Mouse (Mus musculus) hindbrain, embryonic 14.5 days (tissue): Measurements from ENCODE around the gene Olfr316. TPM values are rescaled to one million over a fixed set of nuclear protein-coding genes. Genes with fewer than 3 reads are reported as not detected.

Experiments used
- ATAC-seq: fragments of 200-750 bp; cut with Nextera tagmentation; 2 replicates; pipeline ENCODE4 v1.8.0; 2017; ENCODE audit warnings: moderate number of reproducible peaks, mild to moderate bottlenecking, moderate TSS enrichment, moderate library complexity; ENCODE audit not compliant: low FRiP score
- DNase-seq: peaks from one replicate; pipeline ENCODE4 v3.0.0-alpha.2; 2015; ENCODE audit warnings: low spot score
- H3K27ac ChIP-seq: fragments of 300-500 bp; sonication (generic); 2 replicates; pipeline ENCODE4 v1.5.1; 2014; ENCODE audit warnings: mild to moderate bottlenecking, moderate library complexity
- H3K27me3 ChIP-seq: fragments of 300-500 bp; sonication (generic); 2 replicates; pipeline ENCODE4 v1.6.1; 2014; ENCODE audit warnings: mild to moderate bottlenecking, low read length, mixed read lengths; ENCODE audit not compliant: control insufficient read depth, insufficient read depth
- H3K36me3 ChIP-seq: fragments of 300-500 bp; sonication (generic); replicated peaks from 2 replicates; pipeline ENCODE4 v1.6.1; 2014; ENCODE audit not compliant: control insufficient read depth, insufficient read depth
- H3K4me1 ChIP-seq: fragments of 300-500 bp; sonication (generic); replicated peaks from 2 replicates; pipeline ENCODE4 v1.6.1; 2014; ENCODE audit warnings: antibody characterized with exemption, low read length, mixed read lengths; ENCODE audit not compliant: control insufficient read depth, insufficient read depth
- H3K4me2 ChIP-seq: fragments of 300-500 bp; sonication (generic); replicated peaks from 2 replicates; pipeline ENCODE4 v1.6.1; 2014; ENCODE audit warnings: mild to moderate bottlenecking, moderate library complexity
- H3K4me3 ChIP-seq: fragments of 300-500 bp; sonication (generic); replicated peaks from 2 replicates; pipeline ENCODE4 v1.5.1; 2014; ENCODE audit warnings: mild to moderate bottlenecking, low read length
- H3K9ac ChIP-seq: fragments of 300-500 bp; sonication (generic); 2 replicates; pipeline ENCODE4 v1.6.1; 2014
- H3K9me3 ChIP-seq: fragments of 300-500 bp; sonication (generic); 2 replicates; pipeline ENCODE4 v1.6.1; 2016; ENCODE audit warnings: low read length; ENCODE audit not compliant: control insufficient read depth
- WGBS: fragments of 180-500 bp; shearing (Covaris S2); extraction: QIAGEN DNeasy Blood & Tissue Kit; methylation state at CpG from one replicate; pipeline ENCODE4 v1.1.7; 2014; 5-methylcytosine and 5-hydroxymethylcytosine counted together
- polyA plus RNA-seq: library from polyadenylated mRNA; unstranded; fragments of >200 nt; fragmentation: Nextera tagmentation; extraction: Ambion mirVana; gene quantifications from 2 replicates; pipeline ENCODE4 v1.2.1, GENCODE M21; 2014

Gene Olfr316
- polyA plus RNA-seq, 1 experiment from 2014 or later: not detected

DNA sequence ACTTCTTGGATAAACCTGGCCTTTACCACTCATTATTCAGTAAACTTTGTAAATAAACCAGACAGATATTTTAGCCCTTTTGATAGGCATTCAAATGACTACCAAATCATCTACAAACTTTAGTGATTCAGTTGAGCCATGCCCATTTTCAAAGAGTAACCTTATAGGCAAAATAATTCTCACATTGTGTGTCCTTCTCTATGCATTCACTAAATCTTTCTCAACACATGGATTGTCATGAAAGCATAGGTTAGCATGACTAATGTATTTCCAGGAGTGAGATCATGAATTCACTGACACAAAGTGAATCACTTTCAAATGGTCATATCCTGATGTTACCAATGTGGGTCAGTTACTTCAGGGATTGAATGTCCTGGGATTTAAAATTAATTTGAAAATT, 20.4 kb downstream of the Olfr316 start, which contains the start of gene Olfr315:
Gene Olfr315, plus strand, starts transcription at position 301 of the 400 bp plus-strand sequence.
- no peak within 1 kb of the TSS for H3K9ac ChIP-seq
- H3K4me2 ChIP-seq: no peak within 1 kb of the TSS
- no peak within 1 kb of the TSS for H3K27ac ChIP-seq
- DNase-seq (no peak), ATAC-seq (no peak)
- no peaks in the 10 kb centered on the region for H3K4me1 ChIP-seq
- no peaks in the 10 kb centered on the region for H3K27me3 ChIP-seq
- H3K4me3 ChIP-seq: no peak within 1 kb of the TSS
- H3K36me3 ChIP-seq: no peaks in the 10 kb centered on the region
- H3K9me3 ChIP-seq: no peaks in the 10 kb centered on the region

DNA sequence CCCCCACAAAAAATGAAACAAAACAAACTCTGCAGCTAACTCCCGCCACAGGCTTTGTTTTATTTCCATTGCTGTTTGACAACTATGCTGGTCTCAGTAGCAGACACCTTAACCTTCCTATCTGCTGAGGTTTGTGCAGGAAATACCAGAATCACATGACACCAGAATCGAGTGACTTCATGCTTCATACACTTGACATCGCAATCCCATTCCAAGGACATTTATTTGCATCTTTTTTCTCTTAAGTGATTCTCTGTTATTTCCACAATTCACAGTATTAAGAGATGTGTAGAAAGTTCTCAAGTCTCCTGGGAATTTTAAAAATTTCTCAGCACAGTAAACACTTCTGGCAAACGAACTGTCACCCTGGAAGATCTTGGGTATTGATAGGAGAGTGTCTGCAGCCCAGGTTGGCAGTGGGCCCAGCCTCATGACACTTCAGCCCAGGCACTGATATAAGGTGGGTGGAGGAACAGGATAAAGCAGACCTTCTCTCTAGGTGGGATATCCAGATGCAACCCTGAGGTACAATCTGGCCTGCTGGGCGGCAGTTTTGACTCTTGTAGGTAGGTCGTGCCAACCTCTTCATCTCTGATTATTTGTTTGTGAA, 30.1 kb downstream of the Olfr316 start, which contains the start of gene Olfr314:
Gene Olfr314, plus strand, starts transcription at position 473 of the 610 bp plus-strand sequence.
- no peak for ATAC-seq
- WGBS: 85% methylated on average over 6 of the region's 6 CpGs

DNA sequence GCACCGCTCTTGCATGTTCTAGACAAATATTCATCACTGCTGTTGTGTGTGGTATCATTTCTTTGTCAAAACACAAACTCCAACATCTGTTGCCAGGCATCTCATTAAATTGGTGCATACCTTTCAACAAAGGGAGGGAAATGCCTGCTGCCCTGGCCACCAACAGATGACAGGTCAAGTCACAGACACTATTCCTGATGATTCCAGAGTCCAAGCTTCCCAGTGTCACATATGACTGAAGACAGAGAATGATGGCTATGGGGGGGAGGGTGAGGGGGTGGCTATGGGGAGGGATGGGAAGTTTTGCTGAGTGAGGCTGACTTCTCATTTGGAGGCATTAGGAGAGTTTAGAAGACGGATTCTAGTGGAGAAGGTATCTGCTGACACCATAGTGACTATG, 31.6 kb downstream of the Olfr316 start:
- no peak for DNase-seq
- WGBS: 83% methylated on average over 2 of the region's 2 CpGs
- no peaks in the 10 kb centered on the region for H3K9me3 ChIP-seq
- H3K9ac ChIP-seq: no peak overlapping the region
- H3K4me1 ChIP-seq: 0 out of 2 replicates have a peak, but pooled peaks cover 2% of the 10 kb centered on the region
- no peak for ATAC-seq
- H3K27ac ChIP-seq: no peak overlapping the region
- no peak overlapping the region for H3K4me3 ChIP-seq
- H3K4me2 ChIP-seq: no peak overlapping the region
- no peaks in the 10 kb centered on the region for H3K36me3 ChIP-seq
- H3K27me3 ChIP-seq: no peaks in the 10 kb centered on the region

More for the DNA sequence above, 30.1 kb downstream of the Olfr316 start, which contains the start of gene Olfr314:
- Histone ChIP-seq H3K4me2 (no peak within 1 kb of the TSS), H3K9me3 (no peaks in the 10 kb centered on the region), H3K4me3 (no peak within 1 kb of the TSS), H3K27me3 (no peaks in the 10 kb centered on the region), H3K36me3 (no peaks in the 10 kb centered on the region), H3K27ac (no peak within 1 kb of the TSS), H3K9ac (no peak within 1 kb of the TSS), H3K4me1 (no peaks in the 10 kb centered on the region)
- DNase-seq: no peak

DNA sequence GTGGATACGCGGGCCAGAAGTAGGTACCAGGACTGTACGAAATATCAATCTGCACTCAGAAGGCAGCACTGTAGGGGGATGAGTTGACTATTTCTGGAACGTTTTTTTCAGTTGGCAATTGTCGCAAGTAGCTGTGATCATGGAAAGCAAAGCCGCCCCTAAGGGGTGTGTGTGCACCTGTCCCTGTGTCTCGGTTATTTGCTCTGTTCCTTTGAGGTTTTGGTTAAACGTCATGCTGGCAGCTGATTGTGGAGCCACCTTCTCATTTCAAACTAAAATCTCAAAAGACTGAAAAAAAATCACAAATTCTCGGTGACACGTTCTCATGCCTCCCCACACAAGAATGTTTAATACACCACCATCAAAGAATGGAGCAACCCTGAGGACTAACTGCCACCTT, 35.1 kb downstream of the Olfr316 start:
- Histone ChIP-seq H3K36me3 (no peaks in the 10 kb centered on the region), H3K4me3 (no peak overlapping the region), H3K4me2 (no peak overlapping the region), H3K27ac (no peak overlapping the region), H3K9me3 (no peaks in the 10 kb centered on the region), H3K27me3 (no peaks in the 10 kb centered on the region), H3K4me1 (peaks cover 8% of the 10 kb centered on the region; the same call in 1 of the 2 replicates), H3K9ac (no peak overlapping the region)
- DNase-seq (no peak), ATAC-seq (no peak)
- 88% methylated on average over 10 of the region's 10 CpGs for WGBS

DNA sequence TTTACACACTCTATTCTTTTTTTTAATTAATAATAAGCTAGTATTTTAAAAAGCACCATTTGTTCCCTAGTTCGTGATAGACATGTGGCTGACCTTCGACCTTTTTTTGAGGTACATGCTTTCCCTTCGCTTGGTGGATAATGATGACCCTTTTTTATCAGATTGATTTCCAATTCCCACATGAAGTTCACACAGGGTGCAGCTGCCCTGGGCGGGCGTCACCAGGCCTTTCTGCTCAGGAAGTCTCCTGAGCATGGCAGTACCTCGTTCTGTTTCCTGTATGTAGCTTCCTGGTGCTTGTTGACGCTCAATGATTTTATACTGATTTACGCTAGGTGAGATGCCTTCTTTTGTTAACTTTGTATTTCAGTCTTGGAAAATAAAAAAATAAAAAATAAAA, 35.8 kb downstream of the Olfr316 start:
- no peak for ATAC-seq
- no peak for DNase-seq
- H3K4me3 ChIP-seq: no peak overlapping the region
- H3K4me2 ChIP-seq: no peak overlapping the region
- no peak overlapping the region for H3K9ac ChIP-seq
- no peaks in the 10 kb centered on the region for H3K27me3 ChIP-seq
- 80% methylated on average over 8 of the region's 8 CpGs for WGBS
- H3K36me3 ChIP-seq: no peaks in the 10 kb centered on the region
- H3K4me1 ChIP-seq: peaks cover 8% of the 10 kb centered on the region; the same call in 1 of the 2 replicates
- H3K9me3 ChIP-seq: no peaks in the 10 kb centered on the region
- no peak overlapping the region for H3K27ac ChIP-seq

DNA sequence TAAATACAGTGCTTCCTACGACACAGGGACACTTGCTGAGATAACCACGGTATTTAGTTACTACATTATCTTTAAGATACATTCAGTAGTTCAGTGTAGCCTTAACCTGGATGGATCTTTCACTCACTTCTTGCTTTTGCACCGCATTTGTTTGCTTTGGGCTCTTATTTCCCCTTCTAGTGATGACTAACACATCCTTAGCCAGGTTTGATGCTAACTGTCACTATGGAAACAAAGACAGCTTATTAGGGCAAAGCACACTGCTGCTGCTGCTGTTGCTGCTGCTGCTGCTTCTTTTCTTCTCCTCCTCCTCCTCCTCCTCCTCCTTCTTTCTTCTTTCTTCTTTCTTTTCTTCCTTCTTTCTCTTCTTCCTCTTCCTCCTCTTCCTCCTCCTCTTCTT, 37.0 kb downstream of the Olfr316 start:
- no peaks in the 10 kb centered on the region for H3K27me3 ChIP-seq
- no peak overlapping the region for H3K4me2 ChIP-seq
- WGBS: 21% methylated on average over 3 of the region's 3 CpGs
- no peaks in the 10 kb centered on the region for H3K36me3 ChIP-seq
- no peak overlapping the region for H3K27ac ChIP-seq
- peak overlapping the region; percentile 45; the same call in 1 of the 2 replicates for H3K9ac ChIP-seq
- no peaks in the 10 kb centered on the region for H3K9me3 ChIP-seq
- peaks cover 8% of the 10 kb centered on the region; the same call in 1 of the 2 replicates for H3K4me1 ChIP-seq
- peak; percentile 38 for DNase-seq
- H3K4me3 ChIP-seq: no peak overlapping the region
- no peak for ATAC-seq

DNA sequence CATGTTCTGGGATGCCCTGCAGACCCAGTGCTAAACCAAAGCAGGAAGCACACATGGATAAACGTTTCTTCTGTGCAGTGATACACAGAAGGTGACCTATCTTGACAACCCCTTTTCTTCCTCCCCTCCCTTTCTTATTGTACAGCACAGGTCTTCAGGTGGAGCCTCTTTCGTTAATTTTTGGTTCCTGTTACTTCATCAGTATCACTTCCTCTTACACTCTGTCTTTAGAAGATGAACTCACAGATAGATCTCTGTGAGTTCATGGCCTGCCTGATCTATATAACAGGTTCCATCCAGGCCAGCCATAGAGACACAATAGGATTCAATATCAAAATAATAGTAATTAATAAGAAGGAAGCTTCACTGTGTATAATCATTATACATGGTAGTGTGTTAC, 37.5 kb downstream of the Olfr316 start:
- WGBS: 60% methylated on average over 2 of the region's 2 CpGs
- no peaks in the 10 kb centered on the region for H3K36me3 ChIP-seq
- H3K9ac ChIP-seq: no peak overlapping the region
- peaks cover 8% of the 10 kb centered on the region; the same call in 1 of the 2 replicates for H3K4me1 ChIP-seq
- H3K9me3 ChIP-seq: no peaks in the 10 kb centered on the region
- H3K27ac ChIP-seq: no peak overlapping the region
- ATAC-seq: no peak
- H3K4me3 ChIP-seq: no peak overlapping the region
- H3K27me3 ChIP-seq: no peaks in the 10 kb centered on the region
- DNase-seq: no peak
- no peak overlapping the region for H3K4me2 ChIP-seq

DNA sequence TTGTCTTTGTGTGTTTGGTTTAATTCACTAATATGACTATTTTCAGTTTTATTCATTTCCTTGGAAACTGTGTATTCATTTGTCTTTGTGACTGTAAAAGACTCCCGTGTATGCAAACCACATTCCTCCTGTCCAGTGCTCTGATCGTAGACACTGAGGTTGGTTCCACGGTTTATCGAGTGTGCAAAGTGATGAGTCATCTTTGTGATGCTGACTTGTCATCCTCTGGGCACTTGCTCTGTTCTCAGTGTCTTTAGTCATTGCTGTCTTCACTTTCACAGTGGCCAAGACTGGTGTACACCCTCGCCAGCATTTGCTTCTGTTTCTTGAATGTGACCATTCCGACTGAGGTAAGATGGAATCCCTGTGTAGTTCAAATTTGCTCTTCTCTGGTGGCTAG, 38.1 kb downstream of the Olfr316 start:
- 83% methylated on average over 6 of the region's 6 CpGs for WGBS
- ATAC-seq: no peak
- Histone ChIP-seq H3K4me3 (no peak overlapping the region), H3K4me1 (peaks cover 8% of the 10 kb centered on the region; the same call in 1 of the 2 replicates), H3K9ac (no peak overlapping the region), H3K36me3 (no peaks in the 10 kb centered on the region), H3K9me3 (no peaks in the 10 kb centered on the region), H3K27ac (no peak overlapping the region), H3K27me3 (no peaks in the 10 kb centered on the region), H3K4me2 (no peak overlapping the region)
- no peak for DNase-seq

DNA sequence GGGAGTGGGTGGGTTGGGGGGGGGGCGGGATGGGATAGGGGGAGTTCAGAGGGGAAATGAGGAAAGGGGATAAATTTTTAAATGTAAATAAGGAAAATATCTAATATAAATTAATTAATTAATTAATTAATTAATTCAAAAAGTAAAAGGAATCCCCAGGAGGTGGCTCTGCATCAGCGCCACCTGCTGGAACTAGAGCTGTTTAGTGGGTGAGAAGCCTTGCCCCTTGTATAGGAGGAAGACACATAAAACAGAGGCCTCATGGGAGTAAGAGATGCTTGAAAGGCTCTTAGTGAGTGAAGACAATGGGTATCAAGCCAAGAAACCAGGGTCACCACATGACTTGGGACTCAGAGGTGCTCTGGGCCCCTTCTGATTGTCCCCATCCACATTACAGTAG, 43.3 kb downstream of the Olfr316 start:
- 84% methylated on average over 2 of the region's 2 CpGs for WGBS
- ATAC-seq (no peak), DNase-seq (no peak)
- Histone ChIP-seq H3K4me3 (no peak overlapping the region), H3K36me3 (no peaks in the 10 kb centered on the region), H3K27me3 (no peaks in the 10 kb centered on the region), H3K4me1 (no peaks in the 10 kb centered on the region), H3K27ac (no peak overlapping the region), H3K9ac (no peak overlapping the region), H3K9me3 (no peaks in the 10 kb centered on the region), H3K4me2 (no peak overlapping the region)

DNA sequence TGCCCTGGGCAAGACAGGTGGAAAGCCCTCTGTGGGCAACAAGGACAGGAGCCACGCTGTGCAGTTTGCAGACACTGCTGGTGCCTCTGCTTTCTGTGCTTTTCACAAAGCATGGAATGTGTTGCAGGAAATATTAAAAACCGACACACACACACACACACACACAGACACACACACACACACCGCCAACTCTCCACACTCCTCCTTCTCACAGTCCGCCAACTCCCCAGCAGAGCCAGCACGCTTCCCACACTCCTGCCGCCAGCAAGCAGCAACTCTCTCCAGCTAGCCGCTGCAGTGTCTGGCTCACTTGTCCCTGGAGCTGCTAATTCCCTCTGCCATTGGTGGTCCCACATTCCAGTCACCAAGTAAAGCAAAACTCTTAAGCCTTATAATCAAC, 44.3 kb downstream of the Olfr316 start:
- Histone ChIP-seq H3K4me1 (peaks cover 5% of the 10 kb centered on the region), H3K9me3 (no peaks in the 10 kb centered on the region), H3K9ac (no peak overlapping the region), H3K27ac (no peak overlapping the region), H3K27me3 (no peaks in the 10 kb centered on the region), H3K4me3 (no peak overlapping the region), H3K4me2 (no peak overlapping the region), H3K36me3 (no peaks in the 10 kb centered on the region)
- ATAC-seq: no peak
- no peak for DNase-seq
- 78% methylated on average over 7 of the region's 7 CpGs for WGBS
